In genomic region chr2:72165136-72165854, GRCm38 (mm10) we compare ENCODE assay signal across 10 mouse cellular contexts.
"Had no signal": no experiment of that assay in that cellular context is flagged by ENCODE, and none has a peak within 500 bp of the region (broad histone marks: within the 10 kb centered on the region; RNA-seq: fewer than 3 reads in every experiment).

No protein-coding gene starts in this region.

- ATAC-seq: midbrain, embryonic 15.5 days had no signal

- DNase-seq: kidney, postnatal 14 days; lung, embryonic 14.5 days; lung, postnatal 10 days; lung, postnatal 4 days; retina, postnatal 1 day; right cerebral cortex, postnatal 4 days; spleen, adult 18-20 months; thymus, adult 18-20 months; thymus, postnatal 14 days had no signal
